Mouse (Mus musculus) hindbrain, embryonic 14.5 days (tissue): ENCODE data around the gene Capn6. TPM values are rescaled to one million over a fixed set of nuclear protein-coding genes. Genes with fewer than 3 reads are reported as not detected.

Experiments
- ATAC-seq: fragments of 200-750 bp; cut with Nextera tagmentation; 2 replicates; pipeline ENCODE4 v1.8.0; 2017; ENCODE audit warnings: moderate number of reproducible peaks, mild to moderate bottlenecking, moderate TSS enrichment, moderate library complexity; ENCODE audit not compliant: low FRiP score
- DNase-seq: peaks from one replicate; pipeline ENCODE4 v3.0.0-alpha.2; 2015; ENCODE audit warnings: low spot score
- H3K27ac ChIP-seq: fragments of 300-500 bp; sonication (generic); 2 replicates; pipeline ENCODE4 v1.5.1; 2014; ENCODE audit warnings: mild to moderate bottlenecking, moderate library complexity
- H3K27me3 ChIP-seq: fragments of 300-500 bp; sonication (generic); 2 replicates; pipeline ENCODE4 v1.6.1; 2014; ENCODE audit warnings: mild to moderate bottlenecking, low read length, mixed read lengths; ENCODE audit not compliant: control insufficient read depth, insufficient read depth
- H3K36me3 ChIP-seq: fragments of 300-500 bp; sonication (generic); replicated peaks from 2 replicates; pipeline ENCODE4 v1.6.1; 2014; ENCODE audit not compliant: control insufficient read depth, insufficient read depth
- H3K4me1 ChIP-seq: fragments of 300-500 bp; sonication (generic); replicated peaks from 2 replicates; pipeline ENCODE4 v1.6.1; 2014; ENCODE audit warnings: antibody characterized with exemption, low read length, mixed read lengths; ENCODE audit not compliant: control insufficient read depth, insufficient read depth
- H3K4me2 ChIP-seq: fragments of 300-500 bp; sonication (generic); replicated peaks from 2 replicates; pipeline ENCODE4 v1.6.1; 2014; ENCODE audit warnings: mild to moderate bottlenecking, moderate library complexity
- H3K4me3 ChIP-seq: fragments of 300-500 bp; sonication (generic); replicated peaks from 2 replicates; pipeline ENCODE4 v1.5.1; 2014; ENCODE audit warnings: mild to moderate bottlenecking, low read length
- H3K9ac ChIP-seq: fragments of 300-500 bp; sonication (generic); 2 replicates; pipeline ENCODE4 v1.6.1; 2014
- H3K9me3 ChIP-seq: fragments of 300-500 bp; sonication (generic); 2 replicates; pipeline ENCODE4 v1.6.1; 2016; ENCODE audit warnings: low read length; ENCODE audit not compliant: control insufficient read depth
- WGBS: fragments of 180-500 bp; shearing (Covaris S2); extraction: QIAGEN DNeasy Blood & Tissue Kit; methylation state at CpG from one replicate; pipeline ENCODE4 v1.1.7; 2014; 5-methylcytosine and 5-hydroxymethylcytosine counted together
- polyA plus RNA-seq: library from polyadenylated mRNA; unstranded; fragments of >200 nt; fragmentation: Nextera tagmentation; extraction: Ambion mirVana; gene quantifications from 2 replicates; pipeline ENCODE4 v1.2.1, GENCODE M21; 2014

Capn6 gene
- polyA plus RNA-seq, result 1.0 and 1.6 TPM in 2 replicates

GRCm38 (mm10) chrX:143827212-143827611 lies at the start of gene Capn6:
Gene Capn6, minus strand, starts transcription at chrX:143827414.
- WGBS, result 59% methylated on average over 4 of the region's 4 CpGs
- no peaks in the 10 kb centered on the region for H3K4me1 ChIP-seq
- no peak within 1 kb of the TSS for H3K27ac ChIP-seq
- DNase-seq, result no peak
- no peaks in the 10 kb centered on the region for H3K36me3 ChIP-seq
- no peak within 1 kb of the TSS for H3K4me2 ChIP-seq
- H3K27me3 ChIP-seq, result no peaks in the 10 kb centered on the region
- H3K9ac ChIP-seq, result no peak within 1 kb of the TSS
- H3K9me3 ChIP-seq, result no peaks in the 10 kb centered on the region
- no peak for ATAC-seq
- no peak within 1 kb of the TSS for H3K4me3 ChIP-seq

GRCm38 (mm10) chrX:143867129-143867664 lies 40.0 kb upstream of the Capn6 start:
- H3K4me1 ChIP-seq, result no peaks in the 10 kb centered on the region
- no peak overlapping the region for H3K27ac ChIP-seq
- H3K4me3 ChIP-seq, result no peak overlapping the region
- no peak for ATAC-seq
- WGBS, result 84% methylated on average over 5 of the region's 5 CpGs
- H3K9ac ChIP-seq, result no peak overlapping the region
- DNase-seq, result no peak
- H3K9me3 ChIP-seq, result no peaks in the 10 kb centered on the region
- H3K4me2 ChIP-seq, result no peak overlapping the region
- H3K27me3 ChIP-seq, result no peaks in the 10 kb centered on the region; the same call in 1 of the 2 replicates
- peaks cover 46% of the 10 kb centered on the region for H3K36me3 ChIP-seq

DNA sequence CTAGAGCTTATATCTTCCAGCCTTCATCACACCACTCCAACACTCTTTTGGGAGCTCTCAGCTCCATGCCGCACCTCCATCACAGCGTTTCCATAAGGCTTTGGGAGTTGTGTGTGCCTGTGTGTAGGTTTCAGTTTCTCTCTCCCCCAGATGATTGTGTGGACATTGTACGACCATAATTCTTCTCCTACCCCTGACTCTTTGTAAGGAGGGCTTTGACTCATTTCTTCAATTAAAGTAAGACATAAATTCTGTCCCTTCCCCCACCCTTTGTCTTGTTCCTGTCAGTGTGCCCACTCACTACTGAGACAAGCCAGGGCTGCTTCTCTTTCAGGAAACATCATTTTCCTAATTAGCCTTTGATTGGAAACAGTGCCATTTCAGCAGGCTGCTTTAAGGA lies 24.1 kb upstream of the Capn6 start:
- Histone ChIP-seq H3K27ac (no peak overlapping the region), H3K4me1 (no peaks in the 10 kb centered on the region), H3K4me3 (no peak overlapping the region), H3K4me2 (no peak overlapping the region), H3K27me3 (no peaks in the 10 kb centered on the region), H3K9me3 (no peaks in the 10 kb centered on the region), H3K9ac (no peak overlapping the region), H3K36me3 (no peaks in the 10 kb centered on the region)
- 83% methylated on average over 3 of the region's 3 CpGs for WGBS
- ATAC-seq (no peak), DNase-seq (no peak)

GRCm38 (mm10) chrX:143849969-143850368 lies 22.8 kb upstream of the Capn6 start:
- Histone ChIP-seq H3K4me2 (no peak overlapping the region), H3K4me3 (no peak overlapping the region), H3K27ac (no peak overlapping the region), H3K4me1 (no peaks in the 10 kb centered on the region), H3K27me3 (no peaks in the 10 kb centered on the region), H3K36me3 (no peaks in the 10 kb centered on the region), H3K9ac (no peak overlapping the region), H3K9me3 (no peaks in the 10 kb centered on the region)
- no peak for ATAC-seq
- DNase-seq, result no peak
- WGBS, result 90% methylated on average over 3 of the region's 3 CpGs

GRCm38 (mm10) chrX:143846637-143847036 lies 19.4 kb upstream of the Capn6 start:
- DNase-seq (no peak), ATAC-seq (no peak)
- WGBS, result 82% methylated on average over 3 of the region's 3 CpGs
- no peaks in the 10 kb centered on the region for H3K4me1 ChIP-seq
- H3K36me3 ChIP-seq, result no peaks in the 10 kb centered on the region
- no peak overlapping the region for H3K4me3 ChIP-seq
- no peak overlapping the region for H3K9ac ChIP-seq
- H3K27me3 ChIP-seq, result no peaks in the 10 kb centered on the region
- no peaks in the 10 kb centered on the region for H3K9me3 ChIP-seq
- H3K27ac ChIP-seq, result no peak overlapping the region
- no peak overlapping the region for H3K4me2 ChIP-seq

GRCm38 (mm10) chrX:143826521-143826920 lies 693 bp downstream of the Capn6 start:
- DNase-seq (no peak), ATAC-seq (no peak)
- Histone ChIP-seq H3K4me3 (no peak overlapping the region), H3K27me3 (no peaks in the 10 kb centered on the region), H3K36me3 (no peaks in the 10 kb centered on the region), H3K4me2 (no peak overlapping the region), H3K9me3 (no peaks in the 10 kb centered on the region), H3K9ac (no peak overlapping the region), H3K27ac (no peak overlapping the region), H3K4me1 (no peaks in the 10 kb centered on the region)
- 76% methylated on average over 4 of the region's 4 CpGs for WGBS

DNA sequence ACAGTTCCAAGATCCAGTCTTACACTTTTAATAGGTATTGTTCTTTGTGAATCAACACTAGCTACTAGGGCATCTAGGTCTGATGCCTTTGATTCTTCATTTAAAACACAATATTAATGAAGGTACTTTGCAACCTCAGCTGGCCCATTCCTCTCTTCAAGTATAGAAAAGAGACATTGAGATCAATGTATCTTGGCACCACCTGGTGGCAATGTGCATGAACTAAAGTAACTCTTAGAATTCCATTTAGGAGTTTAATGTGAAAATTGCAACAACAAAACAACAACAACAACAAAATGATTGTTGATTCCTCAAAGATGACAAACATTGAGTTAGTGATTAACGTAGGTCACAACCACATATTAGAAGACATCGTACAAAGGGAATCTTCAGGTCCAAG lies 8.3 kb downstream of the Capn6 start:
- DNase-seq, result no peak
- no peaks in the 10 kb centered on the region for H3K9me3 ChIP-seq
- H3K4me2 ChIP-seq, result no peak overlapping the region
- no peak for ATAC-seq
- H3K9ac ChIP-seq, result no peak overlapping the region
- H3K36me3 ChIP-seq, result no peaks in the 10 kb centered on the region
- no peaks in the 10 kb centered on the region for H3K4me1 ChIP-seq
- no peak overlapping the region for H3K4me3 ChIP-seq
- H3K27ac ChIP-seq, result no peak overlapping the region
- WGBS, result 94% methylated on average over 2 of the region's 2 CpGs
- H3K27me3 ChIP-seq, result no peaks in the 10 kb centered on the region

- Histone ChIP-seq H3K36me3 (no peaks in the 10 kb centered on the region), H3K4me2 (no peak overlapping the region), H3K4me3 (no peak overlapping the region), H3K4me1 (no peaks in the 10 kb centered on the region), H3K27me3 (no peaks in the 10 kb centered on the region), H3K9ac (no peak overlapping the region), H3K9me3 (no peaks in the 10 kb centered on the region), H3K27ac (no peak overlapping the region)
- WGBS, result 88% methylated on average over 1 of the region's 1 CpGs
- DNase-seq, result no peak
- ATAC-seq, result no peak
Observed at GRCm38 (mm10) chrX:143815948-143816347, 11.3 kb downstream of the Capn6 start.

- H3K27ac ChIP-seq, result no peak overlapping the region
- no peaks in the 10 kb centered on the region for H3K4me1 ChIP-seq
- H3K9ac ChIP-seq, result no peak overlapping the region
- H3K36me3 ChIP-seq, result no peaks in the 10 kb centered on the region
- no peak for DNase-seq
- no peak overlapping the region for H3K4me2 ChIP-seq
- no peak for ATAC-seq
- no peak overlapping the region for H3K4me3 ChIP-seq
- H3K27me3 ChIP-seq, result no peaks in the 10 kb centered on the region
- 73% methylated on average over 3 of the region's 3 CpGs for WGBS
- H3K9me3 ChIP-seq, result no peaks in the 10 kb centered on the region
Observed at GRCm38 (mm10) chrX:143762556-143762955, 64.7 kb downstream of the Capn6 start.
